Mouse (Mus musculus) heart, adult 18-20 months (tissue): ENCODE data around the gene Erich3. TPM values are rescaled to one million over a fixed set of nuclear protein-coding genes. Genes with fewer than 3 reads are reported as not detected.

Experiments
- DNase-seq, 2 experiments: peaks; one replicate each; pipeline ENCODE4 v3.0.0; 2021 to 2022; ENCODE audit warnings: mixed read lengths in 1 of 2
- total RNA-seq, 2 experiments: library from RNA; stranded (reverse); gene quantifications; 2 replicates each; pipeline ENCODE4 v1.2.3; 2021

The Erich3 gene
- total RNA-seq, 2 experiments from 2014 or later = 0.07 to 0.39 TPM

DNA sequence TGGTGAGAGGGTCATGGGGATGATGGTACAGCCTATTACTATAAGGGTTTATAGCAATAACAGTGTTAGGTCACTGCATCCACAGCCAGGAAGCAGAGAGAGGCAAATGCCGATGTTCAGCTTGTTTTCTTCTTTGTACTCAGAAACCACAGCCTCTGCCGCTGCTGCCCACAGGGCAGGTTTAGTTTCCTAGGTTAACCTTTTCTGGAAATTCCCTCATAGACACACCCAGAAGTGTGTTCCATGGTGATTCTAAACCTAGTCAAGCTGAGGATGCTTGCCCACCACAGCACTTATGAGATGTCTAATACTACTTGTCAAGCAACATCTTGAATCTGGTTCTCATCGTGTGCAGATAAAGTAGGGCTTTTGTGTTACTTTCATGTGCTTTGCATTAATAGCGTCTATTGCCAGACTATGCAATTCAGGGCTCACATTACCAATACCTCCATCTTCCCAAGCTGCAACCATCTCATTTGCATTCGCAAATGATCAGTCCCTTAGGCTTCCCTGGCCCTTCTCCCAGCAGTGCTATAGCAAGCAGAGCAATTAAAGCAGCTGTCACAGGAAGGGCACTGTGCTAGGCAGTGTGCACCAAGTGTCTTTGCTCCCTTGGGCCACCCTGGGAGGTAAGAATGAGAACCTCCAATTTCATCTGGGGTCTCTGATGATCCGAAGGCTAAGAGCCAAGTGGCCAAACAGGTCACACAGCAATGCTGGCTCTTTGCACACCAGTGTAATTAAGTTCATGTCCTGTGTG lies 115.4 kb downstream of the Erich3 start:
- DNase-seq = no peak

DNA sequence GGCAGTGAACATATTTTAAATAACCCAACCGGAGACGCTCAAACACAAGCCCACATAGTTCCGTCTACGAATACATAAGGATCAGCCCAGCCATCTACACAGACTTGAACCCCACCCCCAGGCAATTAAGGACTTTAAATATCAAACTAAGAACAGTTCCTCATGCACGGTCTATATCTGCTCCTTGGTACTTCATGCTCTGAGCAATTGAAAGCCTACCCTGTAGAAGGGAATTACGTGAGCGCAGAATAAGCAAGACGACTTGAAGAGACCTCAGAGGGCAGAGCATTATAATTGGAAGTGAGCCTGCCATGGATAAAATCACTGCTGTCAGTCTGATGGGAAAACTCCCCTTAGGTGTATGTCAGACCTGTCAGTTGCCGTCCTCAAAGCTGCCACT lies 122.7 kb downstream of the Erich3 start:
- no peak for DNase-seq

DNA sequence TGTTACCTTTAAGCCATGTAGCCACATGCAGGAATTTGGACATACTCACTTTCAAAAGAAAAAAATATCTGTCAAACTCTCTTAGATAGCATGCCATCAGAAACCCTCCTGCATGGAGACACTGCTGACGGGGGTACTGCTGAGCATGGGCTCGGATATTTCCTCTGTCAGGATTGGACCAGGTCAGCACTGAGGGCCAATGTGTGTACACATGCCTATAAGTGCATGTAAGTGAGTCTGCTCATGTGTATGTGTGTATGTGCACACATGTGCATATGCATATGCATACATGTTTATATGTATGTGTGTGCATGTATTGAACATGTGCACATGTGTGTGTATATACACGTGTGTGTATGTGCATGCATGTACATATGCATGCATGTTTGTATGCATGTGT lies 124.0 kb downstream of the Erich3 start:
- DNase-seq = no peak

DNA sequence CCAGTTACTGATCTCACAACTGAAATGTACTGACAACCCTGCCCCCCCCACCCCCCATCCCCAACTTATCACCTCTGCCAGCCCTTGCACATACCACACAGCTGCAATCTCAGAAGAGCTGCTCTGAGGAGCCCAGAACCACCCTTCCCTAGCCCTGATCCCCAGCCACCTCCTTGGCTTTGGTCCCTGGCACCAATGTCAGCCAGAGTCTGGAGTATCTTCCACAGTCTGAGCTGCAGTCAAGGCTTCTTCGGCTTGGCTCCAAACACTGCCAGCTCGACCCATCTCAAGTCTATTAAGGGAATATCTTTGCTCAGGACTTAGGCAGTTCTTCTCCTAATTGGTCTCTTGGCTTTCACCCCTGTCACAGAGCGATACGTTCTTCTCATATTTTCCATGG lies 129.9 kb downstream of the Erich3 start:
- DNase-seq = no peak

DNA sequence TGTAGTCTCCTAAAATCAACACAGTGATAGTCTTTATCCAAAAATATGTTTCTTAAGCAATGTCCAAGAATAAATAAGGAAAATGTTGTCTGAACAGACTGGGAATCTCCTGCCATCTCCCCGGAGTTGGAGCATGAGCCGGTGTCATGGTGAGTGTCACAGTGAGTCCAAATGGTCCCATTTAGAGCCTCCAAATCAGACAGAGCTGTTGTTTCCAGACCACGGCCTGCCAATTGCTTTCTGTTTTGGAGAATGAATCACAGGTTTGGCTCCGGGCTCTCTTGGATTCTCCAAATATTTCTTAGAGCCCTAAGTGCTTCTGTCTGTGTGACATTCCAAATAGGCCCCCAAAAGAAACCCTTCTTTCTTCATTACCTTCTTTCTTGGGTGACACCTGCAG lies 135.1 kb downstream of the Erich3 start:
- DNase-seq = peak in 1 of 2 experiments; percentile 2

DNA sequence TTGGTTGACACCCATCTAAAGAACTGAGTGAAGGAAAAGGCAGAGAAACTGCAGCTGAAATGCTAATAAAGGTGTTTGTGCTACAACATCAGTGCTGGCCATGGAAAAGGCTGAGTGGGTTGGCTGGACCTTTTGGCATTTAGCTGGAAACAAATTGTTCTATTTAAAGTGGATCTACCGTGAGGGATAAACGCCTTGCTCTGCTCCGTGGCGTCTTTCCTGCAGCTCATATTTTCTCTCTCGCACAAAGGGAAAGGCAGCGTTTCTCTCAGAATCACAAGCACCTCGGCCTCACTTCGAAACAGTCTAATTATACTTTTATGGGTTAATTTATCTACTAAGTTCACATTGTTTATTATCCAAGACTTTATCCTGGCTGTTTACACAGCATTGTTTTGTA lies 136.8 kb downstream of the Erich3 start:
- DNase-seq = no peak

DNA sequence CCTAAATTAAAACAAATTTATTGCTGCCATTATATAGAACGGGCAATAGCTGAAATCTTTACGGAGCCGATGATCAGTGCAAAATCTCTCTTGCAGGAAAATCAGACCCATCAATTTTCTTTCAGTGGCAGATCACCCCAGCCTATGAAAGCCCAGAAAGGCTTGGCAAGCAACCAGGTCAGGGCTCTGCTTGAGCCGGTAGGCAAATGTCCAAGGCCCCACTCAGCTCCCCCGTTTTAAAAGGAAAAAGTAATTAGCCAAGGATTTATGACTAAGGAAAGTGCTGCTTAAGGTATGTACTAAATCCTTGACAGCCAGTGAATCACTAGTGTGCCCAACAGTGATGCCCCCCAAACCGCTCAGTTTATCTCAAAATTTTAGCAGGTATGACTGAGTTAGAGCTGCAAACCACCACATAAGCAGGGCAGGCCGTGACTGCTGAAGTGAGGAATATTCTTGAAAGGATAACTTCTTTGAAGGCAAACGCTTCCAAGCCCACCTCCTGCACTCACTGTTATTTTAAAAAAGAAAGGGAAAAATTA lies 137.3 kb downstream of the Erich3 start:
- DNase-seq = no peak

DNA sequence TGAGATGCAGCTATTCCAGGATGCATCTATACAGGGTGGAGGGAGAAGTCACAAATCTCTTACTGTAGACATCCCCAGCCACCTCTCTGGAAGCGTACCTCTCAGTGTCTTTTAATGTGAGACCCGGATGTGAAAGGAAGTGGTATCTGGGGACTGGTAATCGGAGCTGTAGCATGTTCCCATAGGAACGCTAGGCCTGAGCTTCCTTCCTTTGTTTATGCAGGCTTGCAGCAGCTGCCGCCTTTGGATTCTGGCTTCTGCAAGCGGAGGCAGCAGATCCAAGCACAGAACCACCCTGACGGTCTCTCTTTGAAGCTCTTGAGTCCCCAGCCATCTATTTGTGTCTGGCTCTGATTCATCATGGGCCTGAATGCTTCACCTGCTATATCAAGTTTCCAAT lies 143.0 kb downstream of the Erich3 start:
- peak in 1 of 2 experiments; percentile 19 for DNase-seq

DNA sequence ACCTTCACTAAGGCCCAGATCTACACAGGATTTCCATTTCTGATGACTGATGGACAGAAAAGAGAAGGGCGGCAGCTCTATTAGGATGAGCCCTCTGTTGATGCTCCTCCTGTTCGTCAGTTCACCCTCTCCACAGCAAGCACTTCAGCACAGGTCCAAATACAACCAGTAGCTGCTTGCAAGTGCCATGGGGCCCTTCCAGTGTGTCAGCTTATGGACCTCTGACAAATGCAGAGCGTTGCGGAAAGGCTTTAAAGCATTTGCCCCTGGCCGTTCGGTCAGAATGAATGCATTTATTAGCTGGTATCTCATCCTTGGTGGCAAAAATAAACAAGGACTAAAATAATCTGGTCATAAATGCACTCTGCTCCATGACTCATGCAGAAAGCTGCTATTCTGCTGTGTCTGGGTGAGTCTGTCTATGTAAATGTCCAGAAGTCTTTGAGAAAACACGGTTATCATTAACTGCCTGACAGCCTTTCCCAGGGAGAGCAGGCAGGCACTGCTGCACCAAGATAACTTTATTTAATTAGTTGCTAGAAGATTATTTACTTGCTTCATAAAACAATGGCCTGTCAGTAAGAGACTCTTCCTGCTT lies 146.7 kb downstream of the Erich3 start:
- DNase-seq = no peak

DNA sequence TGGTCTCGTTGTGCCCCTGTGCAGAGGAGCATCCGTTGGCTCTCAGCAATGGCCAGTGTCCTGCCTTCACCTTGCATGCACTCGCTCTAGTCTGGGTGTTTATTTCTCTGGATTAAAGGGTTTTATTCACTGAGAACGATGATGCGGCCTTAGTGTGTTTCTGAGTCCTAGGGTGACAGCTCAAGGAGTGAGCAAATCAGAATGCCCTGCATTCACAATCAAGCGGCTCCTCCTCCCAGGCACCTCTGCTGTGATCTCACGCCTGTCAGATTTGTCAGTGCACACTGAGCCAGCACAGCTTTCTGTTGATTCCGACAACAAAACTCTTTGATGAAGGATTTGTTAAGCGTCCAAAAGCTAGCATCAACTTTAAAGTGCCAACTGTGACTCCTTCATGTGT lies 147.6 kb downstream of the Erich3 start:
- DNase-seq = no peak

DNA sequence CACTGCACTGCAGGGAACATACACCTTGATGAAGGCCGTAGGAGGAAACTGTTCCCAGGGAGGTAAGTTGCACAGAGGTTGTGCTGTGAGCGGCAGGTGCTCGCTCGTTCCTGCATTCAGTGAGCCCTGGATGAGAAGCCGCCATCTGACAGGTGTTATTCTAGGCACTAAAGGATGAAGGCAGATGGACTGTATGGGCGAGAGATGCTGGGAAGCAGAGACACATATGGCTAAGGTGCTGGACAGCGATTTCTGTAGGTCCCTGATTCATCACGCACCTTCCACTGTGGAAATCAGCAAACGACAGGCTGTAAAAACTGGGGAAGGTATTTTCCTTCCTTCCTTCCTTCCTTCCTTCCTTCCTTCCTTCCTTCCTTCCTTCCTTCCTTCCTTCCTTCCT lies 148.2 kb downstream of the Erich3 start:
- DNase-seq = no peak

DNA sequence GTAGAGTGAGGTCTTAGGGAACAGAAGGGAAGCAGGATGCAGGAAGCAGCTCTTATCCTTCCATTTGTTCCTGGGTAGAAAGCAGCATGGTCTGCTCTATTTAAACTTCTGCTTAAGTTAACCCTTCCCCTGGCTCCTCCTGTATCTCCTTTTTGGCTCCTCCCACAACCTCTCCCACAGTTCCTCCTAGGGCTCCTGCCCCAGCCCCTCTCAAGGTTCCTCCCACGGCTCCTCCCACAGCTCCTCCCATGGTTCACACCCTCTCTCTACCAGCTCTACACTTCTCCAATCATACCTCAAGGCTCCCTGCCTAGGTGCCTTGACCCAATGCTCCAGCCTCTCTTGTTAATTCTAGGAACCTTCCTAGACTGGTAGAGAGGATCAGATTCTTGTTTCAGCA lies 149.2 kb downstream of the Erich3 start:
- DNase-seq = no peak

DNA sequence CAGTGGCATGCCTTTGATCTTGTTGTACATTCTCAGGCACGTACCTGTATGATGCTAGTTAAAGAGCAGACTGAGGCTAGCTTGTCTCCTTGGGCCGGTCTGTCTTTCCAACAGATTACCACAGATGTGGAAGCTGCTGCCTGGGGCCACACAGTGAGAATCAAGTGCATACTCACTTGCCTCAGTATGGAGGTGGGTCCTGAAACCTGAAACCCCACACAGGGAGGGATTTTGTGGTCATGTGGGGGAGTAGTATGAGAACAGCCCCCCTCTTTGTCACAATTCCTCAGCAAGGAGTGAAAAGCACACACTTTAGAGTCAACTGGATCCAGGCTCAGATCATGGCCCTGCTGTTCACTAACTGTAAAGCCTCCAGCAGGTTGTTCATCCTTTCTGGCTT lies 151.9 kb downstream of the Erich3 start:
- DNase-seq = no peak

DNA sequence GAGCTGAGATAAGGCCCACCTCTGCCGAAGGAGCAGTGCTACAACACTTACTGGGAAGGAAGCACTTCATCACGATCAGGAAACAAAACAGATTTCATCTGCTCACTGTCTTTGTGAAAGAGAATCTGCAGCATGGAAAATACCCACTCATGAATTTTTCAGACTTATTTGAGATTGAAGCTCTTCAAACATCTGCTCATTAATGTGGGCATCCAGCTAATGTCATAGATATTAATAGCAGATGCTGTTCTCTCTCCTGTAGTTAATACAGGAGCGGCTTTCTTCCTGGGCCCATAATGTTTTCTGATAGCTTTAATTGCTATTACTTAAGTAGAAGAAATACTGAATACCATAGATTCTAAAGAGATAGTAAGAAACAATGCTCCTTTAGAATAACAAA lies 152.6 kb downstream of the Erich3 start:
- DNase-seq = no peak

DNA sequence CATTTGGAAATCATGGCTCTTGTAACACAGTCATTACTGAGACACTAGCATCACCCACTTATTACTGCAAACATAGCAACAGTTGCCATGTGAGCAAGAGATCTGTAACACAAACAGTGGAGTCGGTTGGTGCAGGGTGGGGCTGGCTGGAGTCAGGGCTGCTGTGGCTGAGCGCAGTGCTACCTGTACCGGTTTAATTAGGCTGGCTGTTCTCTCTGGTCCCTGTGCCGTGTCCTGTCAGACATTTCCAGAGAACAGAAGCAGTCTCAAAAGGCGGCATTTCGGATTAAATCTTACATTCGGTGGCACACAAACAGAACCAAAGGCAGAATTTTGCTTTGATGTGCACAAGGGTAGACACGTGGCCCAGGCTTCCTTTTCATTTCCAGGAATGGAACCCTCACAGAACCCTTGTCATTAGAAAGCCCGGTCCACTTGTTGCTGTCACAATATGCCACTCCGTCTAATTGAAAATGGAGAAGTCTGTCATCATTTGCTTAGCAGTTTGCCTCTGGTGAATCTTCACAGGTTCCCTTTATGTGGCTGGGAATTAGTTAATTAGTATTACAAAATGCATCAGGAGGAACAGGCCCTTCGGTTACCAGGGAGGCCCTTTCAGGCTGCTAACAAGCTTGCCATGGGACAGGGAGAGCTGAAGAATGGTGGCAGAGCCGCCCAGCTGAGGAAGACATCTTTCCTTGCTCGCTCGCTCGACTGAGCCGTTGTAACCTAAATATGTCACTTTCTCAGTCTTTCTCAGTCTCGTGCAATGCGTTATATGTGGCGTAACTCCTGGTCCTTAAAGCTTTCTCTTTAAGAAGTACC lies 153.4 kb downstream of the Erich3 start:
- peak; percentile 49 to 55 for DNase-seq

Other genes starting within 250 kb of the Erich3 start
- 10 to 100 TPM; 19.7 to 20.8 TPM for gene Cryz, start 67.1 kb upstream of the Erich3 start, total RNA-seq
- gene Tyw3, start 66.8 kb upstream of the Erich3 start, total RNA-seq = 1 to 10 TPM; 3.5 to 3.7 TPM